Mouse (Mus musculus) cerebellum, adult 9-10 months (tissue): ENCODE results near the gene Olfr889.
"Not testable (repeated sequence)": the region's sequence is repeated elsewhere in the genome, so short reads cannot be mapped to it uniquely, and the experiment has no call there.

ENCODE experiments used
- DNase-seq: peaks from one replicate; pipeline ENCODE4 v3.0.0; 2022

Olfr889 gene

GRCm38 (mm10) chr9:38114898-38115297, at the start of gene Olfr889:
Gene Olfr889 (plus strand): TSS chr9:38115198.
- no peak for DNase-seq

GRCm38 (mm10) chr9:38083772-38084171, 31.2 kb upstream of the Olfr889 start, which contains the start of gene Olfr887:
Gene Olfr887 (plus strand): TSS chr9:38084072.
- DNase-seq = no peak

- DNase-seq = no peak
These were observed 7.2 kb upstream of the Olfr889 start, which contains the start of gene Olfr888 for GRCm38 (mm10) chr9:38107828-38108227. Gene Olfr888 (plus strand): TSS chr9:38108128.

DNA sequence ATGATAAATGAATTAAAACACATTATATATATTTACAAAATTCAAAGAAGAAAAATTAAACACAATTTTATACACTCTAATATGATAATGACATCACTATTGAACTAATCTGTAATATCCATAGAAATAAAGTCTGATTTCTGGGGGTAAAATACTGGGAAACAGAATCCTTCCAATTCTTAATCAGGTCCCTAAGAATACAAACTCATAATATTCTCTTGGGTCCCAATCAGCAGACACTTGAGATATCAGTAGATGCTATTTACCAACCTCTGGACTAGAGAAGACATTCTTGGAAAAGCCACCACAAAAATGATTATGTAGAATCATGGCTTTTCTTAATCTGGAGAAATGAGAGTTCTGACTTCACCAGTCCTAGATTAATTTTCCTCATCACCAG, 27.2 kb downstream of the Olfr889 start, which contains the start of gene Olfr890:
Gene Olfr890, plus strand, starts transcription at position 301 of the 400 bp plus-strand sequence.
- DNase-seq = no peak

DNA sequence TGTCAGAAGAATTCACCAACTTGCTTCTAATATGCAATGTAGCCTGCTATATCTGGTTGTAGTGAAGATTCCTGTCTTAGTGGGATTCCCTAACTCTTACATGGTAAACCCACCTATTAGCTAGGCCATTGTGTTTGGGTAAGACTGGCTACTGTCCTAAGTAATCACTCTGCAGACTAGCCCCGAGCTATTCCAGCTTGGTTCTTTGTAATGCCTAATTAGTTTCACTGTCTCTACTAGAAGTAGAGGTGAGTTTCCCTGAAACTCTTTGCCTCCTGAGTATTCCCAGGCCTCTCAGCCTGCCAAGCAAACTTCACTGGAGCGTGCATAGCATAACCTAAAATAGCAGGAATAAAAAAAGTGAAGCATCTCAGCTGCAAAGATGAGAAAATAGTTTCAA, 53.3 kb downstream of the Olfr889 start:
- DNase-seq = not testable (repeated sequence)
